Mouse (Mus musculus) adrenal gland, adult 10 weeks (tissue): ENCODE measurements around the gene Ube2i. TPM values are rescaled to one million over a fixed set of nuclear protein-coding genes. Genes with fewer than 3 reads are reported as not detected.

Experiments used
- polyA plus RNA-seq: library from polyadenylated mRNA; stranded (reverse); fragments of 350-450 nt; fragmentation: Illumina TruSeq; extraction: RNeasy Lipid Tissue Mini Kit (QIAGEN cat#74804); gene quantifications from one replicate; pipeline ENCODE4 v1.2.3, GENCODE M21; 2014; ENCODE audit warnings: low read depth, low replicate concordance

Ube2i gene
- polyA plus RNA-seq = 280 TPM

DNA sequence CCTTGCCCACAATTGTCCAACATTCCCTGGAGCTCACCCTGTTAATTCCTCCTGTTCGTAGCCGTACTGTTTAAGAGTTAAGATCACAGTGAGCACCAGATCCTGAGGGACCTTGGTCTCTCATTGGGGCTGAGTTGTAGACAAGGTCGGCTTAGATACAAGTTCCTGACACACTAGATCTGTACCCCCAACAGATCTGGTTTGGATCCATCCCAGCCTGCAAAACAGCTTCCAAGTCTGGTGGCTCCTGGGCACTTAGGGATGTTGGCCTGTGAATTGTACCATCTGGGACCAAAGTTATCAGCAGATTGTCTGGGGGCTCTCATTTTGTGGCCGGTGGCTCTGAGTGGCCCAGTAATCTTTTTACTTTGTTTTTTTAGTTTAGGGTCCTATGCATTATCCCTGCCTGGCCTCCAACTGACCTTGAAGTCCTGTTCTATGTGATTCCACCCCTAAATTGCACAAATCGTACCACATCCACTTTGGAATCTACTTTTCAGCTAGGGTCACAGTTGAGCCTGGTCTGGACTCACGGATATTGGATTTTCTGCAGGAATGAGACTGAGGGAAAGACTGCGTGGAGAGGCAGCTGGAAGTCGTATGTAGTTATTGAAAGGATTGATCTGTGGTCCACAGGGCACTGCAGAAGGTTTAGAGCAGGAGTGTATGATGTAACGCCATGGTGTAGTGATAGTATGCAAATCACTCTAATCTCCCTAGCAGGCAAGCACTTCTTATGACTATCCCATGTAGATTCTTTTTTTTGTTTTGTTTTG, at the start of gene Ube2i:
TSS of gene Ube2i (minus strand) at position 52 of the 776 bp plus-strand sequence.

DNA sequence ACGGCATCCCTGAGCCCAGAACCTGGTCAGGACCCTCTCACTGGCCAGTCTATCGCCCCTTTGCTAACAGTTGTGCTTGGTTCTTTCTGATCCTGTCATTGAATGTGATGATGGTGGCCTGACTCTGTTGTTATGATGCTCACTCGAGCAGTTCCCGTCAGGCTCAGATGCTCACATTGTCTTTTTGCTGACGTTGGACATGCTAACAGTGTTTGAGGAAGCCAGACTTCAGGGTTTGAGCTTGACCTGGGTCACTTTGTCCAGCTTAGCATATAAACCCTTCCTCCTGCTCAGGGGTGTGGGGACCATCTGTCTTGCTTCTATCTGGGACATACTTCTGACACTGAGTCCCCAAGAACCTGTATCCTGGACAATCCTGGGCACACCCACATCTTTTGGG, 43.9 kb upstream of the Ube2i start, which contains the start of gene Prss29:
TSS of gene Prss29 (plus strand) at position 301 of the 400 bp plus-strand sequence.

GRCm38 (mm10) chr17:25308346-25308745, 33.9 kb upstream of the Ube2i start, which contains the start of gene Prss28:
Gene Prss28, plus strand, starts transcription at chr17:25308646.

GRCm38 (mm10) chr17:25298094-25298493, 23.7 kb upstream of the Ube2i start, which contains the start of gene Prss34:
Gene Prss34, plus strand, starts transcription at chr17:25298394.

DNA sequence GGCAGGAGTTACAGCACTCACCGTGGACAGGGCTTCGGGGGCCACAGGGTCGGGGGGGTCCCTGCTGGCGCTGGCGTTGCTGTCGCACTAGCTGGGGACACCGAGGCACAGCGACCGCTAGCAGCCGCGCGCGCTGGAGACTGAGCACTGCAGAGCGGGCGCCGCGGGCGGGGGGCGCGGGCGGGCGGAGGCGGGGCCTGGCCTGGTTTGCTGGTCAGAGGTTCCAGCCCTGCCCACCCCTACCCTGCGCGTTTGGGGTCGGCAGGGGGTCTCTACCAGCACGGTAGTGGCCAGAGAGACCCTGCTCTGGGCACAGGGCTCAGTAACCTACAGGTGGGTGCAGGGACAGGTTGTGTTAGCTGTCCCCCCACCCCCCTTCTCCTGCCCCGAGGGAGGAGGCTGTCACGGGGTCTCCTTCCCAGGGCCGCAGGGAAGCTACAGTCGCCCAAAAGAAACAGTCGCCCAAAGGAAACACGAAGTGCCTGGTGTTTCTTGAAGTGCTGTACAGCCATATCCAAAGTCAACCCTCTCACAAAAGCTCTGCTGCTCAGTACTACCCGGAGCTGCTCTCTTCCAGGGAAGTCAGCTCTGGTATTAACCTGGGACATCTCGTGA, 18.2 kb downstream of the Ube2i start, which contains the start of gene Baiap3:
TSS of gene Baiap3 (minus strand) at position 225 of the 615 bp plus-strand sequence.

DNA sequence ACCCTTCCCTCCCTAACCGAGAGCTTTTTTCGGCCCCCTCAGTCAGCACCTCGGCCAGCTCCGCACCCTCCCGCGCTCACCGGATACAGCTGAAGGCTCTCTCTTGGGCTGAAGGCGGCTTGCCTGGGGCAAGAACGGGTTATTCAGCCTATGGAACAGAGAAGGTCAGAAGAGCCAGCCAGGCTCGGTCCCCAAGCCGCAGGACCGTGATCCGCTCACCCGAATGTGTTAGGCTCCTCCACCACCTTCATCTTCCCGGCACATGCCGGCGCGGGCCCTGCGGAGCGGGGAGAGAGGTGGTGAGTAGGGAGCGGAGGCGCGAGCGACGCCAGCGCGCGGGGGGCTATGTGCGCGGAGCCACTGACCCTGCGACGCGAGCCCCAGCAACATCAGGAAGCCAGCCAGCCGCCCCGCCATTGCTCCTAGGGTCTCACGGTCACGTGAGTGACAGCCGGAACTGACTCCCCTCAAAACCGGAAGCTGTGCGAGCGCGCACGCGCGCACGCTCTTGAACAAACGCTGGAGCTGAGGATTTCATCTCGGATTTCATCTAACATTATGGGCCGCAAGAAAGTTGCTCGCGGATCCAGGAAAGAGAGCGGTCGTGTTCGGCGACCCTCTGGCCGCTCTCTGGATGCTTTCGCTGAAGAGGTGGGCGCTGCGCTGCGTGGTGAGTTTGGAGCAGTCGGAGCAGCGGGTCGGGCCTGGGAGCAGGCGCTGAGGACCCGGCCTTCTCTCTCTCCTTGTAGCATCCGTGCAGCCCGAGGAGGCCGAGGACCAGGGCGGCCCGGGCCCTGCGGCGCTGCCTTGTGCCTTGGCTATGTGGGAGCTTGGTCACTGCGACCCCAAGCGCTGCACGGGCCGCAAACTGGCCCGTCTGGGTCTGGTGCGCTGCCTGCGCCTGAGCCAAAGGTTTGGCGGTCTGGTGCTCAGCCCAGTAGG, 34.5 kb downstream of the Ube2i start, which contains the start of the genes Gnptg and Tsr3:
TSS of gene Gnptg (minus strand) at position 430 of the 942 bp plus-strand sequence.
TSS of gene Tsr3 (plus strand) at position 476 of the 942 bp plus-strand sequence.

Other genes starting within 250 kb of the Ube2i start
- gene Tmem204, start 191.0 kb downstream of the Ube2i start, polyA plus RNA-seq = 16.2 TPM
- 0.93 TPM for gene Telo2, start 158.7 kb downstream of the Ube2i start, polyA plus RNA-seq
- not detected for gene Ptx4, start 153.9 kb downstream of the Ube2i start, polyA plus RNA-seq
- 5.0 TPM for gene Clcn7, start 141.2 kb downstream of the Ube2i start, polyA plus RNA-seq
- not detected for gene Ccdc154, start 112.2 kb downstream of the Ube2i start, polyA plus RNA-seq
- not detected for gene Gm38655, start 99.2 kb downstream of the Ube2i start, polyA plus RNA-seq
- gene BC003965, start 90.1 kb downstream of the Ube2i start, polyA plus RNA-seq = 26.4 TPM
- 20.4 TPM for gene Unkl, start 86.2 kb downstream of the Ube2i start, polyA plus RNA-seq
- gene Gnptg, start 34.5 kb downstream of the Ube2i start, polyA plus RNA-seq = 16.7 TPM
- gene Tsr3, start 34.5 kb downstream of the Ube2i start, polyA plus RNA-seq = 5.5 TPM
- gene Baiap3, start 18.3 kb downstream of the Ube2i start, polyA plus RNA-seq = 1.1 TPM
- gene Prss34, start 23.8 kb upstream of the Ube2i start, polyA plus RNA-seq = not detected
- not detected for gene Prss28, start 34.0 kb upstream of the Ube2i start, polyA plus RNA-seq
- gene Prss29, start 44.0 kb upstream of the Ube2i start, polyA plus RNA-seq = not detected
- gene Tpsab1, start 70.9 kb upstream of the Ube2i start, polyA plus RNA-seq = not detected
- gene Tpsb2, start 91.7 kb upstream of the Ube2i start, polyA plus RNA-seq = not detected
- gene Tpsg1, start 94.7 kb upstream of the Ube2i start, polyA plus RNA-seq = not detected
- 3.8 TPM for gene Cacna1h, start 159.2 kb upstream of the Ube2i start, polyA plus RNA-seq
- not detected for gene Tekt4, start 180.0 kb upstream of the Ube2i start, polyA plus RNA-seq
- not detected for gene Sstr5, start 222.7 kb upstream of the Ube2i start, polyA plus RNA-seq